Comparison of ENCODE assay signal across 9 mouse cellular contexts in the genomic region with DNA sequence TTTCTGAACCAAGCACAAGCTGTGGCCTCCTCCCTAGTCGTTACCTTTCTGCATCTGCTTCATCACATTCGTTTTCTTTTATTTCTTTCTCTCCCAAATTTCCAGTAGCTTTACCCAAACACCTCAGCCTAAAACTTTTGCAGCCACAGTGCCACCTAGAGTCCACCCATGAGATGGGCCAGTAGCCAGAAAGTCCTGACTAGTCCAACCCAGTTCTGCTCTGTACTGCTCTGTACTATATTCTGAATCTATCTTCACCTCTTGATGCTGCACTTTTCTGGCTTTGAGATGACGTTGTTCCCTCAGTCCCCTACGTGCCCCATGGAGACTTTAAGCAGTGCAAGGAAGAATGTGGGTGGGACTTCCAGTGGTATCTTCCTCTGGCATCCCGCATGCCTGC.
A peak's percentile ranks its signal among the peaks of the same experiment; 100 is the strongest.
DNase-seq lines count a peak whose midpoint lies in the region; ATAC-seq lines count a peak whose summit lies in the region.
"Had no signal": no experiment of that assay in that cellular context is flagged by ENCODE, and none has a peak within 500 bp of the region (broad histone marks: within the 10 kb centered on the region; RNA-seq: fewer than 3 reads in every experiment).

No protein-coding gene starts in this region.

- no peak overlapping the region for H3K4me2 ChIP-seq in kidney, embryonic 14.5 days (replicated peaks; ENCODE audit: low read depth, low read length)
- H3K4me2 ChIP-seq in neural tube, embryonic 15.5 days, result no peak overlapping the region
- H3K4me2 ChIP-seq: embryonic facial prominence, embryonic 13.5 days had no signal

- WGBS in kidney, embryonic 14.5 days, result 26% methylated on average over 5 of the region's 5 CpGs
- 28% methylated on average over 5 of the region's 5 CpGs for WGBS in limb, embryonic 10.5 days
- WGBS in neural tube, embryonic 15.5 days, result 19% methylated on average over 5 of the region's 5 CpGs

- no peaks in the 10 kb centered on the region for H3K9me3 ChIP-seq in kidney, embryonic 14.5 days (ENCODE audit: control insufficient read depth, low read length)
- H3K9me3 ChIP-seq in limb, embryonic 10.5 days (replicated peaks), result no peaks in the 10 kb centered on the region
- no peaks in the 10 kb centered on the region for H3K9me3 ChIP-seq in neural tube, embryonic 15.5 days (replicated peaks)
- H3K9me3 ChIP-seq: embryonic facial prominence, embryonic 13.5 days had no signal

- peak; percentile 83 for DNase-seq in testis, postnatal 10 days (ENCODE audit: low spot score)
- no peak for DNase-seq in testis, postnatal 14 days (ENCODE audit: low spot score)
- DNase-seq in cerebellum, postnatal 25 days, result peak; percentile 31 to 64
- DNase-seq in gastrocnemius, postnatal 10 days, result peak; percentile 75
- DNase-seq in limb, embryonic 10.5 days (ENCODE audit: low spot score), result peak; percentile 72
- DNase-seq in B cell, adult 2 months, result no peak

- H3K4me3 ChIP-seq in kidney, embryonic 14.5 days (ENCODE audit: low read length), result no peak overlapping the region
- no peak overlapping the region for H3K4me3 ChIP-seq in limb, embryonic 10.5 days
- H3K4me3 ChIP-seq in neural tube, embryonic 15.5 days (replicated peaks), result no peak overlapping the region
- H3K4me3 ChIP-seq: embryonic facial prominence, embryonic 13.5 days had no signal

- peak; percentile 68 for ATAC-seq in kidney, embryonic 14.5 days (ENCODE audit: low FRiP score, low TSS enrichment)
- peak; percentile 59 for ATAC-seq in neural tube, embryonic 15.5 days (ENCODE audit: low FRiP score)

- no peak overlapping the region for H3K9ac ChIP-seq in kidney, embryonic 14.5 days (ENCODE audit: low read depth, low read length)
- no peak overlapping the region for H3K9ac ChIP-seq in neural tube, embryonic 15.5 days (replicated peaks)
- H3K9ac ChIP-seq: embryonic facial prominence, embryonic 13.5 days had no signal

- H3K27me3 ChIP-seq in kidney, embryonic 14.5 days (ENCODE audit: control insufficient read depth, insufficient read depth, low read length), result peaks cover 6% of the 10 kb centered on the region; the same call in 1 of the 2 replicates
- peaks cover 82% of the 10 kb centered on the region for H3K27me3 ChIP-seq in limb, embryonic 10.5 days (ENCODE audit: low read depth, poor library complexity, severe bottlenecking)
- no peaks in the 10 kb centered on the region for H3K27me3 ChIP-seq in neural tube, embryonic 15.5 days (replicated peaks)

- no peaks in the 10 kb centered on the region for H3K36me3 ChIP-seq in kidney, embryonic 14.5 days (ENCODE audit: control insufficient read depth, insufficient read depth, low read length)
- no peaks in the 10 kb centered on the region for H3K36me3 ChIP-seq in limb, embryonic 10.5 days
- H3K36me3 ChIP-seq in neural tube, embryonic 15.5 days, result no peaks in the 10 kb centered on the region
- H3K36me3 ChIP-seq: embryonic facial prominence, embryonic 13.5 days had no signal

- H3K4me1 ChIP-seq in kidney, embryonic 14.5 days (ENCODE audit: control insufficient read depth, insufficient read depth, low read length), result 0 out of 2 replicates have a peak, but pooled peaks cover 3% of the 10 kb centered on the region
- no peaks in the 10 kb centered on the region for H3K4me1 ChIP-seq in limb, embryonic 10.5 days
- H3K4me1 ChIP-seq in neural tube, embryonic 15.5 days, result no peaks in the 10 kb centered on the region
- H3K4me1 ChIP-seq: embryonic facial prominence, embryonic 13.5 days had no signal

- no peak overlapping the region for H3K27ac ChIP-seq in kidney, embryonic 14.5 days (ENCODE audit: low read depth, low read length)
- no peak overlapping the region for H3K27ac ChIP-seq in limb, embryonic 10.5 days
- H3K27ac ChIP-seq in neural tube, embryonic 15.5 days (replicated peaks), result no peak overlapping the region
- H3K27ac ChIP-seq: embryonic facial prominence, embryonic 13.5 days had no signal

Comparison
In these comparisons a context has a peak if more than half of its experiments do, and no peak if none do; other contexts are left out.
1. DNase-seq: peak in testis, postnatal 10 days (single experiment), cerebellum, postnatal 25 days (2 of 2), gastrocnemius, postnatal 10 days (single experiment) and limb, embryonic 10.5 days (single experiment); none in testis, postnatal 14 days (single experiment) and B cell, adult 2 months (0 of 2).